8 mouse cellular contexts compared by ENCODE assay signal in the genomic region with DNA sequence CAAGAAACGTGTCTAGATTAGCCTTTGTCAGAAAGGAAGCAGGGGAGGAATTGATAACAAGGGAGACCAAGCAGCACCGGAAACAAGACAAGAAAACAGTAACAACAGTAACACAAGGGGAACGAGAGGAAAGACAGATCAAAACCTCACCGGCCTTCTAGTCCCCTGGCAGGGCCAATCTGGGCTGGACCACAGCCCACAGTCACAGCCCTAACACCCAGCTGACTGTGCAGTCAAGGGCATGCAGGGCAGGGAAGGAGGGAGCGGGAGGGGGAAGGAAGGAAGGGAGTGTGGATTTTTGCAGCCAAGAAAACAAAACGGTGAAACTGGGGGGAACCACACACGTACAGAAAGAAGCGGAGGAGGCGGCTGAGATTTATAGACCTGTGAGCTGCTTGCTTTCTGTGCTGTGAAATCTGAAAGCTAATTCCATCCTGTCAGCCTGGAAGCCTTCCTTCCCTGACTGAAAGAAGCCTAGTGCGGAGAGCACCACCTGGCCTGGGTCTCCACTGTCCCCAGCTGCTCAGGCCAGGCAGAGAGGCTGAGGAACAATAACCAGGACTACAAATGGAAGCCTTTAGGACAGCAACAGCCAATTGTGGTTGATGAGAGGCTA. TPM values are rescaled to one million over a fixed set of nuclear protein-coding genes. Genes with fewer than 3 reads are reported as not detected.
DNase-seq lines count a peak whose midpoint lies in the region; ATAC-seq lines count a peak whose summit lies in the region.

No protein-coding gene starts in this region.

- 62% methylated on average over 10 of the region's 10 CpGs for WGBS in neural tube, embryonic 11.5 days
- 57% methylated on average over 10 of the region's 10 CpGs for WGBS in neural tube, embryonic 12.5 days

- no peak overlapping the region for H3K27ac ChIP-seq in neural tube, embryonic 11.5 days (ENCODE audit: low read depth, low read length)
- H3K27ac ChIP-seq in neural tube, embryonic 12.5 days: peak overlapping the region; percentile 29; the same call in 1 of the 2 replicates

- 0 out of 2 replicates have a peak, but pooled peaks have one; percentile 45 for ATAC-seq in neural tube, embryonic 11.5 days (ENCODE audit: insufficient read depth, low FRiP score, low TSS enrichment)
- ATAC-seq in neural tube, embryonic 12.5 days (ENCODE audit: low FRiP score, low read depth): peak; percentile 44; the same call in 1 of the 2 replicates

- DNase-seq in adrenal gland, adult (ENCODE audit: inconsistent age in 2 of 2, low spot score in 1 of 2): peak; percentile 63 to 82
- DNase-seq in adrenal gland, adult 8-10 months: no peak
- DNase-seq in neural tube, embryonic 11.5 days (ENCODE audit: low spot score): no peak
- DNase-seq in neural tube, embryonic 10.5 days (ENCODE audit: extremely low spot score, low spot score): no peak
- peak; percentile 63 to 73 for DNase-seq in kidney, postnatal 4 days
- no peak for DNase-seq in adipocyte (ENCODE audit: low spot score)
- no peak for DNase-seq in natural killer cell, adult 2 months (ENCODE audit: low spot score in 2 of 2)

- no peak overlapping the region for H3K9ac ChIP-seq in neural tube, embryonic 11.5 days (ENCODE audit: low read length)
- no peak overlapping the region for H3K9ac ChIP-seq in neural tube, embryonic 12.5 days

- no peak overlapping the region for H3K4me3 ChIP-seq in neural tube, embryonic 11.5 days (ENCODE audit: low read depth, low read length)
- H3K4me3 ChIP-seq in neural tube, embryonic 12.5 days: no peak overlapping the region

- H3K36me3 ChIP-seq in neural tube, embryonic 11.5 days (ENCODE audit: control insufficient read depth, insufficient read depth, low read length): no peaks in the 10 kb centered on the region
- H3K36me3 ChIP-seq in neural tube, embryonic 12.5 days: peaks cover 21% of the 10 kb centered on the region

- no peaks in the 10 kb centered on the region for H3K9me3 ChIP-seq in neural tube, embryonic 11.5 days (ENCODE audit: control insufficient read depth, low read length)
- H3K9me3 ChIP-seq in neural tube, embryonic 12.5 days: no peaks in the 10 kb centered on the region

- H3K4me2 ChIP-seq in neural tube, embryonic 11.5 days (ENCODE audit: low read depth): no peak overlapping the region
- H3K4me2 ChIP-seq in neural tube, embryonic 12.5 days (replicated peaks): no peak overlapping the region

- no peaks in the 10 kb centered on the region for H3K4me1 ChIP-seq in neural tube, embryonic 11.5 days (ENCODE audit: control insufficient read depth, insufficient read depth, low read length)
- H3K4me1 ChIP-seq in neural tube, embryonic 12.5 days: peaks cover 10% of the 10 kb centered on the region; the same call in 1 of the 2 replicates

- H3K27me3 ChIP-seq in neural tube, embryonic 11.5 days (ENCODE audit: control insufficient read depth, insufficient read depth, low read length): no peaks in the 10 kb centered on the region
- H3K27me3 ChIP-seq in neural tube, embryonic 12.5 days (replicated peaks): no peaks in the 10 kb centered on the region

RNA-seq across cellular contexts. Expression of a gene that starts 13.4 kb away (rescaled TPM):
- total RNA-seq in adrenal gland, adult 8-10 months (2022): 1 to 10 TPM; 3.6 to 6.2 (median 5.0) TPM
- 8.1 and 8.9 TPM in 2 replicates for polyA plus RNA-seq in neural tube, embryonic 11.5 days (2014; fragmentation: Nextera tagmentation; extraction: Ambion mirVana)
- polyA plus RNA-seq in neural tube, embryonic 12.5 days (2016; fragmentation: Nextera tagmentation; extraction: Ambion mirVana): 8.4 and 8.6 TPM in 2 replicates

RNA-seq across cellular contexts. Expression of a gene that starts 15.1 kb away (rescaled TPM):
- total RNA-seq in adrenal gland, adult 8-10 months (2022): 10 to 100 TPM; 23.7 to 41.6 (median 32.6) TPM
- 27.9 TPM in 2 replicates for polyA plus RNA-seq in neural tube, embryonic 11.5 days (2014; fragmentation: Nextera tagmentation; extraction: Ambion mirVana)
- 32.9 and 36.6 TPM in 2 replicates for polyA plus RNA-seq in neural tube, embryonic 12.5 days (2016; fragmentation: Nextera tagmentation; extraction: Ambion mirVana)

RNA-seq across cellular contexts. Expression of a gene that starts 25.4 kb away (rescaled TPM):
- 100 to 1,000 TPM; 254 to 479 (median 341) TPM for total RNA-seq in adrenal gland, adult 8-10 months (2022)
- polyA plus RNA-seq in neural tube, embryonic 11.5 days (2014; fragmentation: Nextera tagmentation; extraction: Ambion mirVana): 444 and 470 TPM in 2 replicates
- polyA plus RNA-seq in neural tube, embryonic 12.5 days (2016; fragmentation: Nextera tagmentation; extraction: Ambion mirVana): 404 and 429 TPM in 2 replicates

RNA-seq across cellular contexts. Expression of a gene that starts 28.8 kb away (rescaled TPM):
- not detected for total RNA-seq in adrenal gland, adult 8-10 months (2022)
- 0.08 TPM in 1 of 2 replicates, not detected in the other for polyA plus RNA-seq in neural tube, embryonic 11.5 days (2014; fragmentation: Nextera tagmentation; extraction: Ambion mirVana)
- not detected in 2 replicates for polyA plus RNA-seq in neural tube, embryonic 12.5 days (2016; fragmentation: Nextera tagmentation; extraction: Ambion mirVana)

RNA-seq across cellular contexts. Expression of a gene that starts 38.0 kb away (rescaled TPM):
- total RNA-seq in adrenal gland, adult 8-10 months (2022): 10 to 100 TPM; 24.1 to 34.1 (median 29.4) TPM
- polyA plus RNA-seq in neural tube, embryonic 11.5 days (2014; fragmentation: Nextera tagmentation; extraction: Ambion mirVana): 36.7 and 41.4 TPM in 2 replicates
- polyA plus RNA-seq in neural tube, embryonic 12.5 days (2016; fragmentation: Nextera tagmentation; extraction: Ambion mirVana): 32.1 and 37.9 TPM in 2 replicates

Comparison
In these comparisons a context has a peak if more than half of its experiments do, and no peak if none do; other contexts are left out.
1. DNase-seq: peak in adrenal gland, adult (2 of 2) and kidney, postnatal 4 days (2 of 2); none in adrenal gland, adult 8-10 months (single experiment), neural tube, embryonic 11.5 days (single experiment), neural tube, embryonic 10.5 days (single experiment), adipocyte (single experiment) and natural killer cell, adult 2 months (0 of 2).